Mouse (Mus musculus): Measurements from ENCODE around the gene S1pr4. TPM values are rescaled to one million over a fixed set of nuclear protein-coding genes. Genes with fewer than 3 reads are reported as not detected.
A peak's percentile ranks its signal among the peaks of the same experiment; 100 is the strongest.

S1pr4 gene
- polyA plus RNA-seq, 1 experiment, result 84.3 TPM

DNA sequence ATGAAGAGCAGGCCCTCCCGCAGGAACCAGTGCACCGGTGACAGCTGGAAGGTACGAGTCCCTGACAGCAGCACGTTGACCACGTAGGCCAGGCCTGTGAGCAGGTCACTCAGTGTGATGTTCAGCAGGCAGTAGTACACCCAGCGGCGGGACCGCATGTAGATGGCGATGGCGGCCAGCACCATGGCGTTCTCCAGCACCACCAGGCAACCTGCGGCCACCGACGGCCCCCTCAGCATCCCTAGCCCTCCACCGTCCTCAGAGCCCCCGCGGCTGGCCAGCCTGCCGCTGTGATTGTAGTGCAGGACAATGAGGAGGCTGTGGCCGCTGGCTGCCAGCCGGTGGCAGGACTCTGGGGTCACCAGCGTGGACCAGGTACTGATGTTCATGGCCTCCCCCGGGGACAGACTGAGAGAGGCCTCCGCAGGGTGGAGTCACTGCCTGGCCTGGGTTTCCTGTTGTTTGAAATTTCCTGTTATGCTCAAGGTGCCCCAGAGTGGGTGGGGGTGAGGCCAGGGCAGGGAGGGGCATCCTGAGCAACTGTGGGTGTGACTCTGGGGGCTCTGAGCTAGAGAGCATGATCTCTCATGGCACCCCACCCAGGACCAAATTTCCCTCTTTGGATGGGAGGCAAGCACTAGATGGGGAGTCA is 556 bp downstream of the S1pr4 start:
- peak overlapping the region; percentile 81 for H3K27ac ChIP-seq (ENCODE audit: control insufficient read depth, insufficient read depth, low read length)
- peak; percentile 85 for DNase-seq
- H3K4me1 ChIP-seq (replicated peaks; ENCODE audit: control insufficient read depth, insufficient read depth, low read length), result peaks cover 34% of the 10 kb centered on the region
- no peaks in the 10 kb centered on the region for H3K36me3 ChIP-seq (ENCODE audit: control insufficient read depth, insufficient read depth, low read length)
- H3K4me3 ChIP-seq (ENCODE audit: control insufficient read depth, insufficient read depth, low read length), result peak overlapping the region; percentile 69
- WGBS, result 3% methylated on average over 23 of the region's 23 CpGs
- TF ChIP-seq CTCF (IDR thresholded peaks at IDR 0.05; ENCODE audit: borderline replicate concordance, control insufficient read depth, extremely low read depth, insufficient read depth, low read length, poor library complexity) (no peak), POLR2A (IDR thresholded peaks at IDR 0.05; ENCODE audit: control insufficient read depth, extremely low read depth, insufficient read depth, low read length, poor library complexity) (peak; percentile 71; the same call in 1 of the 2 replicates)
- H3K27me3 ChIP-seq (ENCODE audit: control insufficient read depth, insufficient read depth, low read length), result no peaks in the 10 kb centered on the region

DNA sequence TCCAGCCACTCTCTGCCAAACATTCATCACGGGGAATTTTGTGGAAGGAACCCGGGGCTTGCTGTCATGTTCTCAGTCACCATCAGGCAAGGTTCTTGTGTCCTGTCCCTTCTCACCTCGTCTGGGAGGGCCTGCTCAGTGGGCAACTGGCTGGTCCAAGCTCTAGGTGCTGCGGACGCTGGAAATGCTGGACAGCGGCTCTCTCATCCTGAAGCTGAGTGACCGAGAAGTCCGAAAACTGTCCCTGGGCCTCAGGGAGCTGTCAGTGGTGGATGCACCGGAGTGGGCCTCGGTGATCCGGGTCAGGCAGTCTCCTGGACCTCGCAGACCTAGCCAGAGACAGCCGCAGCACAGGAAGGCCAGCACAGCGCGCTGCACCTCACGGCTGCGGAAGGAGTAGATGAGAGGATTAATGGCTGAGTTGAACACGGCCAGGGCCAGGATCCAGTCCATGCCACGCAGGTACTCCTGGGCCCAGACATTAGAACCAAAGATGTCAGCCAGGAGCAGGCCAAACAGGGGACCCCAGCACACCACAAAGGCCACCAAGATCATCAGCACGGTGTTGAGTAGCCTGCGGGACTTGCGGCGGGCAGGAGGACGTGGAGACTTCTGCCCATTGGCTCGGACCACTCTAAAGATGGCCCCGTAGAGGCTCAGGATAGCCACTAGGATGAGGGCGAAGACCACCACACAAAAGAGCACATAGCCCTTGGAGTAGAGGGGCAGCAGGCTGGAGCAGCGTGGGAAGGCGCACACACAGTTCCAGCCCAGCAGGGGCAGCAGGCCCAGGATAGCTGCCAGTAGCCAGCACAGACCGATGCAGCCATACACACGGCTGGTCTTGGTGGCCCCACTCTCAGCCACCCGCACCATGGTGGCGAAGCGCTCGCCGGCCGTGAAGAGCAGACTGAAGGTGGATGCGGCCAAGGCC is 1.3 kb downstream of the S1pr4 start:
- H3K27ac ChIP-seq (ENCODE audit: control insufficient read depth, insufficient read depth, low read length), result peak overlapping the region; percentile 81
- WGBS, result 13% methylated on average over 38 of the region's 38 CpGs
- no peaks in the 10 kb centered on the region for H3K27me3 ChIP-seq (ENCODE audit: control insufficient read depth, insufficient read depth, low read length)
- DNase-seq, result peak; percentile 39
- TF ChIP-seq POLR2A (IDR thresholded peaks at IDR 0.05; ENCODE audit: control insufficient read depth, extremely low read depth, insufficient read depth, low read length, poor library complexity), result no peak
- TF ChIP-seq CTCF (IDR thresholded peaks at IDR 0.05; ENCODE audit: borderline replicate concordance, control insufficient read depth, extremely low read depth, insufficient read depth, low read length, poor library complexity), result no peak
- H3K4me1 ChIP-seq (replicated peaks; ENCODE audit: control insufficient read depth, insufficient read depth, low read length), result peaks cover 34% of the 10 kb centered on the region
- no peaks in the 10 kb centered on the region for H3K36me3 ChIP-seq (ENCODE audit: control insufficient read depth, insufficient read depth, low read length)
- peak overlapping the region; percentile 69 for H3K4me3 ChIP-seq (ENCODE audit: control insufficient read depth, insufficient read depth, low read length)

DNA sequence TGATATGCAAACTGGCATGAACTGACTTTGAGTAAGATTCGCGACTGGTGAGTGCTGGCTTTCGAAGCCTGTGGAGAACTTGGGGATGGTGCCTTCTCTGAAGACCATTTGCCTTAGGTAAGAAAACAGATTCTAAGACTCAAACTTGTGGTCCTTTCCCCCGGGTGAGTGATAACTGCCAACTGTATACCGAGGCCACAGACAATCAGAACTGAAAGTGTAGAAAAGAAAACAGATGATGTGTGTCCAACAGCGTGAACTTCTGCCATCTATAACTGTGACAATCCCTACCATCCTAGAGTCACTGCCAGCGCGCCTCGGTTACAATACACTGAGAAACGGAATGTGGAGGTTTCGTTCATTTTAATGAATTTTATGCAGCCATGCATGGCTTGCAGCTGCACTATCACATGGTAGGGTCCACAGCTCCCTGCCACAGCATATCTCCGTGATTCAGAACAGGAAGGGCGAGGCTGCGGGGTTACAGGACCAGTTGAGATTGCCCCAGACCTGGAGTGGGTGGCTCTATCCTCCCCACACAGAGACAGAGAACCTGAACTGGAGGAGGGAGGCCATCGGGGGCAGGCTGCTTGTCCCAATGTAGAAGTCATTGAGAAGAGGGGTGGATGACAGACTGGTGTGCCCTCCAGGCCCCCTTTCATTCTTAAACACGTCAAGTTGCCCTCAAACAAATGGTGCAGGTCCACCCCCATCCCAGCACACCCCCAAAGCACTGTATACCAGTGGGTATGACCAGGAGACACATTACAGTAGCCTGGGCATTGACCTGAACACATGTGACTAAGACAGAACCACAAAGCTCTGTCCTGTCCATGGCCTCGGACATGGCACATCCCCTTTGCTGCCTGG is 2.3 kb downstream of the S1pr4 start:
- TF ChIP-seq POLR2A (IDR thresholded peaks at IDR 0.05; ENCODE audit: control insufficient read depth, extremely low read depth, insufficient read depth, low read length, poor library complexity) (no peak), CTCF (IDR thresholded peaks at IDR 0.05; ENCODE audit: borderline replicate concordance, control insufficient read depth, extremely low read depth, insufficient read depth, low read length, poor library complexity) (no peak)
- WGBS, result 8% methylated on average over 17 of the region's 17 CpGs
- Histone ChIP-seq H3K27me3 (ENCODE audit: control insufficient read depth, insufficient read depth, low read length) (no peaks in the 10 kb centered on the region), H3K4me3 (ENCODE audit: control insufficient read depth, insufficient read depth, low read length) (peak overlapping the region; percentile 69), H3K4me1 (replicated peaks; ENCODE audit: control insufficient read depth, insufficient read depth, low read length) (peaks cover 31% of the 10 kb centered on the region), H3K36me3 (ENCODE audit: control insufficient read depth, insufficient read depth, low read length) (no peaks in the 10 kb centered on the region), H3K27ac (ENCODE audit: control insufficient read depth, insufficient read depth, low read length) (peak overlapping the region; percentile 81)
- DNase-seq, result peak; percentile 44

DNA sequence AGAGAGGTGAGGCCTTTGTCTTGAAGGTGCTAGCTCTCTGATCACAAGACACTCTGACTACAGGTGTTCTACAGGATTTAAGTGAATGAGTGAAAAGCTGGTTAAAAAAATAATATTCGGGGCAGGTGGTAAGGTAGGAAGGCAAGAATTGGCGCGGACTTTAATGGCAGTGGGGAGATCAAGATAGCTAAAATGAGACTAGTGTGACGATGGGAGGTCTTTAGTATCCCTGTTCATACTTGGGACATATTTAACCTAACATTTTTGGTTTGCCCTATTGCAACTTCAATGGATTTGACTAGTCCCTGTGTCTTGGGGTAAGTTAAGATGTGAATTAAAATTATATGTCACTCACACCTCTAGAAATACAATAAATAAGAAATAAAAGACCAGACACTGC is 3.0 kb downstream of the S1pr4 start:
- 3% methylated on average over 4 of the region's 4 CpGs for WGBS
- Histone ChIP-seq H3K27ac (ENCODE audit: control insufficient read depth, insufficient read depth, low read length) (peak overlapping the region; percentile 48), H3K27me3 (ENCODE audit: control insufficient read depth, insufficient read depth, low read length) (no peaks in the 10 kb centered on the region), H3K4me3 (ENCODE audit: control insufficient read depth, insufficient read depth, low read length) (peak overlapping the region; percentile 19; the same call in 1 of the 2 replicates), H3K4me1 (replicated peaks; ENCODE audit: control insufficient read depth, insufficient read depth, low read length) (peaks cover 31% of the 10 kb centered on the region), H3K36me3 (ENCODE audit: control insufficient read depth, insufficient read depth, low read length) (no peaks in the 10 kb centered on the region; the same call in 1 of the 2 replicates)
- TF ChIP-seq POLR2A (IDR thresholded peaks at IDR 0.05; ENCODE audit: control insufficient read depth, extremely low read depth, insufficient read depth, low read length, poor library complexity) (no peak), CTCF (IDR thresholded peaks at IDR 0.05; ENCODE audit: borderline replicate concordance, control insufficient read depth, extremely low read depth, insufficient read depth, low read length, poor library complexity) (no peak)
- no peak for DNase-seq

DNA sequence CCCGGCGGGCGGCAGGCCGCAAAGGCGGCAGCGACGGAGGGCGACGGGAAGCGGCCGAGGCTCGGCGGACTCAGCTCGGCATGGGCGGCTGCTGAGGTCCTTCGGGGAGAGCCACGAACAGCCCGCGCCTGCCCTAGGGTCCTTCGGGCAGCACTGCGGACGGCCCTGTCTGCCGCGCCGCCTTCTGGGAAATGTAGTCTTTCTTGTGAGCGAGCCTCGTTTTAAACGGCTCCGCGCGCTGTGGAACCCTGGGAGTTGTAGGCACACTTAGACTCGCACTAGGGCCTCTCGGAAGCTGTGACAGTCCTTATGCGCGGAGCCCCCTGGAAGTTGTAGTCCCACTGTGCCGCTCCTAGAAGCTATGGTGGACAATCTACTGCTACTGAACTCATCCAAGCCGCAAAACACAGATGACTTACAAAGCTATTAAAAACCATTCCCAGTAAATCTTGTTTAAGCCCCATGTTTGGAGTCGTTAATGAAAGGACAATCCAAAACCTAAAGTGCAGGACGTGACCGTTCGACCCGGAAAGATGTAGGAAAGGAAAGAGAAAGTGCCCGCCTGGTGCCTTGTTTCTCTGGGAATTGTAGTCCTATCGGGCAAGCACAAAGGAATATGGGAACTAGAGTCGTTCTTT is 3.5 kb downstream of the S1pr4 start, which contains the start of gene Ncln:
Gene Ncln (minus strand): TSS at position 129 of the 638 bp plus-strand sequence.
- H3K4me1 ChIP-seq (replicated peaks; ENCODE audit: control insufficient read depth, insufficient read depth, low read length), result peaks cover 31% of the 10 kb centered on the region
- peak within 1 kb of the TSS; percentile 91 for H3K4me3 ChIP-seq (ENCODE audit: control insufficient read depth, insufficient read depth, low read length)
- no peaks in the 10 kb centered on the region for H3K27me3 ChIP-seq (ENCODE audit: control insufficient read depth, insufficient read depth, low read length)
- TF ChIP-seq POLR2A (IDR thresholded peaks at IDR 0.05; ENCODE audit: control insufficient read depth, extremely low read depth, insufficient read depth, low read length, poor library complexity) (peak; percentile 49; the same call in 1 of the 2 replicates), CTCF (IDR thresholded peaks at IDR 0.05; ENCODE audit: borderline replicate concordance, control insufficient read depth, extremely low read depth, insufficient read depth, low read length, poor library complexity) (peak; percentile 47; the same call in 1 of the 2 replicates)
- under 1% methylated on average over 45 of the region's 45 CpGs for WGBS
- H3K27ac ChIP-seq (ENCODE audit: control insufficient read depth, insufficient read depth, low read length), result peak within 1 kb of the TSS; percentile 48
- DNase-seq, result peak; percentile 99
- peaks cover 3% of the 10 kb centered on the region for H3K36me3 ChIP-seq (ENCODE audit: control insufficient read depth, insufficient read depth, low read length)
